In the genomic region with DNA sequence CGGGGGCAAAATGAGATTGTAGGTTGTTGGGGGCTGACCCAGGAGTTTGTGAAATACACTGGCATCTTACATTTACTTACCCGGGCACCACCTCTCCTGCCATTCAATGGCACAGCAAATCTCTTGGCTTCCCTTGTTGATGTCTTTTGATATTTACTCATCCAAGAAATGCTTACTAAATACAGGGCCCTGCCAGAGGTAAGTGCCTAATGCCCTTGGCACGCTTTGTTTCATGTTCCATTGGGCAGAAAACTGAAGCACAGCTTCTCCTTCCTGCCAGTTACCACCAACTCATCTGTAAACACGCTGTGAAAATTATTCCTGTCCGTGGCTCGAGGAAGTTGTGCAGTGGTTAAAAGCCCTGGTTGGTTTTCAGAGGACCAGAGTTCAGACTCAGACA, we compare ENCODE assay signal across 21 mouse cellular contexts. TPM values are rescaled to one million over a fixed set of nuclear protein-coding genes. Genes with fewer than 3 reads are reported as not detected.
DNase-seq lines count a peak whose midpoint lies in the region; ATAC-seq and TF ChIP-seq lines count a peak whose summit lies in the region.
"Had no signal": no experiment of that assay in that cellular context is flagged by ENCODE, and none has a peak within 500 bp of the region (broad histone marks: within the 10 kb centered on the region; RNA-seq: fewer than 3 reads in every experiment).

No protein-coding gene starts in this region.

- no peak for DNase-seq in forebrain, embryonic 11.5 days (ENCODE audit: low spot score)
- DNase-seq in liver, adult 2 months (ENCODE audit: extremely low read depth, low read depth, low spot score) = peak; percentile 90
- no peak for DNase-seq in liver, embryonic 11.5 days (ENCODE audit: low spot score)
- DNase-seq in adrenal gland, postnatal 4 days (ENCODE audit: low spot score in 2 of 2) = no peak
- DNase-seq: adrenal gland, adult 2 months; adrenal gland, postnatal 14 days; cerebellum, adult 18-20 months; cerebellum, adult 9-10 months; cerebellum, postnatal 14 days; gastrocnemius, postnatal 25 days; heart, adult 2 months had no signal

- no peak overlapping the region; the same call in 1 of the 2 replicates for H3K27ac ChIP-seq in forebrain, embryonic 13.5 days
- no peak overlapping the region for H3K27ac ChIP-seq in forebrain, embryonic 12.5 days
- H3K27ac ChIP-seq in forebrain, embryonic 16.5 days (ENCODE audit: low read length) = no peak overlapping the region
- H3K27ac ChIP-seq in forebrain, embryonic 11.5 days (ENCODE audit: low read depth, low read length) = no peak overlapping the region
- no peak overlapping the region for H3K27ac ChIP-seq in liver, adult 2 months (replicated peaks; ENCODE audit: insufficient read depth, low read depth, low read length)
- H3K27ac ChIP-seq in liver, embryonic 11.5 days (ENCODE audit: low read depth, low read length) = no peak overlapping the region
- H3K27ac ChIP-seq: heart, adult 2 months; heart, embryonic 10.5 days; hindbrain, embryonic 12.5 days; hindbrain, embryonic 15.5 days had no signal

- H3K4me2 ChIP-seq in forebrain, embryonic 13.5 days = no peak overlapping the region
- H3K4me2 ChIP-seq in forebrain, embryonic 12.5 days = no peak overlapping the region
- no peak overlapping the region for H3K4me2 ChIP-seq in forebrain, embryonic 16.5 days (ENCODE audit: low read length)
- H3K4me2 ChIP-seq in forebrain, embryonic 11.5 days (ENCODE audit: low read depth, low read length, severe bottlenecking) = no peak overlapping the region
- H3K4me2 ChIP-seq in liver, embryonic 11.5 days = no peak overlapping the region
- H3K4me2 ChIP-seq: hindbrain, embryonic 12.5 days; hindbrain, embryonic 15.5 days had no signal

- TF ChIP-seq POLR2A in liver, adult 2 months (IDR thresholded peaks at IDR 0.05; ENCODE audit: extremely low read depth, insufficient read depth, low read length) = no peak

- no peak overlapping the region for H3K9ac ChIP-seq in forebrain, embryonic 13.5 days
- H3K9ac ChIP-seq in forebrain, embryonic 12.5 days = no peak overlapping the region
- H3K9ac ChIP-seq in forebrain, embryonic 16.5 days (replicated peaks; ENCODE audit: low read depth, low read length) = no peak overlapping the region
- H3K9ac ChIP-seq in forebrain, embryonic 11.5 days (ENCODE audit: low read length) = no peak overlapping the region
- no peak overlapping the region for H3K9ac ChIP-seq in liver, adult 2 months (ENCODE audit: low read depth, low read length)
- no peak overlapping the region for H3K9ac ChIP-seq in liver, embryonic 11.5 days (ENCODE audit: low read depth, low read length)
- H3K9ac ChIP-seq: hindbrain, embryonic 12.5 days; hindbrain, embryonic 15.5 days had no signal

- H3K4me1 ChIP-seq in forebrain, embryonic 13.5 days = peaks cover 13% of the 10 kb centered on the region
- H3K4me1 ChIP-seq in forebrain, embryonic 12.5 days = 0 out of 2 replicates have a peak, but pooled peaks cover 5% of the 10 kb centered on the region
- peaks cover 5% of the 10 kb centered on the region; the same call in 1 of the 2 replicates for H3K4me1 ChIP-seq in forebrain, embryonic 16.5 days (replicated peaks; ENCODE audit: control insufficient read depth, insufficient read depth, low read length)
- H3K4me1 ChIP-seq in forebrain, embryonic 11.5 days (replicated peaks; ENCODE audit: control insufficient read depth, insufficient read depth, low read length) = no peaks in the 10 kb centered on the region
- H3K4me1 ChIP-seq in liver, adult 2 months (ENCODE audit: control insufficient read depth, insufficient read depth, low read length) = peaks cover 12% of the 10 kb centered on the region
- no peaks in the 10 kb centered on the region for H3K4me1 ChIP-seq in liver, embryonic 11.5 days (replicated peaks; ENCODE audit: control insufficient read depth, insufficient read depth, low read length)
- H3K4me1 ChIP-seq: hindbrain, embryonic 12.5 days; hindbrain, embryonic 15.5 days had no signal

- no peaks in the 10 kb centered on the region for H3K36me3 ChIP-seq in forebrain, embryonic 13.5 days (ENCODE audit: poor library complexity, severe bottlenecking)
- no peaks in the 10 kb centered on the region for H3K36me3 ChIP-seq in forebrain, embryonic 12.5 days (replicated peaks)
- H3K36me3 ChIP-seq in forebrain, embryonic 16.5 days (ENCODE audit: control insufficient read depth, insufficient read depth) = no peaks in the 10 kb centered on the region
- no peaks in the 10 kb centered on the region for H3K36me3 ChIP-seq in forebrain, embryonic 11.5 days (ENCODE audit: control insufficient read depth, insufficient read depth, low read length)
- H3K36me3 ChIP-seq in liver, adult 2 months (ENCODE audit: control insufficient read depth, insufficient read depth, low read length) = no peaks in the 10 kb centered on the region
- H3K36me3 ChIP-seq in liver, embryonic 11.5 days (ENCODE audit: control insufficient read depth, insufficient read depth, low read length) = no peaks in the 10 kb centered on the region
- H3K36me3 ChIP-seq: heart, embryonic 10.5 days; hindbrain, embryonic 12.5 days; hindbrain, embryonic 15.5 days had no signal

- H3K79me2 ChIP-seq in liver, adult 2 months (ENCODE audit: control insufficient read depth, insufficient read depth, low read length) = no peaks in the 10 kb centered on the region

- WGBS in forebrain, embryonic 13.5 days = 50% methylated on average over 6 of the region's 6 CpGs
- 69% methylated on average over 6 of the region's 6 CpGs for WGBS in forebrain, embryonic 12.5 days
- WGBS in forebrain, embryonic 16.5 days = 35% methylated on average over 6 of the region's 6 CpGs
- 78% methylated on average over 6 of the region's 6 CpGs for WGBS in forebrain, embryonic 11.5 days
- WGBS in liver, adult 2 months = 18% methylated on average over 6 of the region's 6 CpGs
- 60% methylated on average over 6 of the region's 6 CpGs for WGBS in liver, embryonic 11.5 days

- no peak for TF ChIP-seq CTCF in liver, adult 2 months (IDR thresholded peaks at IDR 0.05; ENCODE audit: low read depth, low read length)

- H3K27me3 ChIP-seq in forebrain, embryonic 13.5 days = no peaks in the 10 kb centered on the region
- no peaks in the 10 kb centered on the region for H3K27me3 ChIP-seq in forebrain, embryonic 12.5 days
- no peaks in the 10 kb centered on the region for H3K27me3 ChIP-seq in forebrain, embryonic 16.5 days (replicated peaks; ENCODE audit: control insufficient read depth, insufficient read depth, low read length)
- no peaks in the 10 kb centered on the region for H3K27me3 ChIP-seq in forebrain, embryonic 11.5 days (ENCODE audit: control insufficient read depth, insufficient read depth, low read length)
- no peaks in the 10 kb centered on the region for H3K27me3 ChIP-seq in liver, adult 2 months (ENCODE audit: control insufficient read depth, insufficient read depth, low read length)
- H3K27me3 ChIP-seq in liver, embryonic 11.5 days (replicated peaks; ENCODE audit: control insufficient read depth, insufficient read depth, low read length) = no peaks in the 10 kb centered on the region
- H3K27me3 ChIP-seq: hindbrain, embryonic 12.5 days; hindbrain, embryonic 15.5 days had no signal

- peak; percentile 36 for ATAC-seq in forebrain, embryonic 13.5 days
- ATAC-seq in forebrain, embryonic 12.5 days (ENCODE audit: low FRiP score) = no peak
- ATAC-seq in forebrain, embryonic 16.5 days = peak; percentile 68
- ATAC-seq in forebrain, embryonic 11.5 days (replicated peaks; ENCODE audit: low FRiP score) = no peak
- no peak for ATAC-seq in liver, embryonic 11.5 days (replicated peaks; ENCODE audit: low FRiP score)
- ATAC-seq: intestine, postnatal 0 days had no signal

- no peaks in the 10 kb centered on the region for H3K9me3 ChIP-seq in forebrain, embryonic 13.5 days (replicated peaks)
- H3K9me3 ChIP-seq in forebrain, embryonic 12.5 days = no peaks in the 10 kb centered on the region
- no peaks in the 10 kb centered on the region for H3K9me3 ChIP-seq in forebrain, embryonic 16.5 days (ENCODE audit: control insufficient read depth, low read length)
- H3K9me3 ChIP-seq in forebrain, embryonic 11.5 days (ENCODE audit: control insufficient read depth, low read length) = no peaks in the 10 kb centered on the region
- H3K9me3 ChIP-seq in liver, embryonic 11.5 days (ENCODE audit: control insufficient read depth, low read length) = no peaks in the 10 kb centered on the region
- H3K9me3 ChIP-seq: heart, embryonic 10.5 days; hindbrain, embryonic 12.5 days; hindbrain, embryonic 15.5 days had no signal

- no peak overlapping the region for H3K4me3 ChIP-seq in forebrain, embryonic 13.5 days
- no peak overlapping the region for H3K4me3 ChIP-seq in forebrain, embryonic 12.5 days (replicated peaks)
- no peak overlapping the region for H3K4me3 ChIP-seq in forebrain, embryonic 16.5 days (replicated peaks; ENCODE audit: low read length)
- no peak overlapping the region for H3K4me3 ChIP-seq in forebrain, embryonic 11.5 days (ENCODE audit: low read depth, low read length)
- H3K4me3 ChIP-seq in liver, adult 2 months (ENCODE audit: insufficient read depth, low read depth, low read length) = no peak overlapping the region
- no peak overlapping the region for H3K4me3 ChIP-seq in liver, embryonic 11.5 days (ENCODE audit: low read depth, low read length)
- H3K4me3 ChIP-seq: heart, adult 2 months; heart, embryonic 10.5 days; hindbrain, embryonic 12.5 days; hindbrain, embryonic 15.5 days had no signal

RNA-seq across cellular contexts. Expression of gene Gpr39, which starts 39.4 kb away (rescaled TPM):
- 0.08 TPM in 1 of 2 replicates, not detected in the other for polyA plus RNA-seq in forebrain, embryonic 13.5 days (2015; fragmentation: Nextera tagmentation; extraction: Ambion mirVana)
- polyA plus RNA-seq in forebrain, embryonic 12.5 days (2016; fragmentation: Nextera tagmentation; extraction: Ambion mirVana) = not detected in 2 replicates
- 0.10 TPM in 1 of 2 replicates, not detected in the other for polyA plus RNA-seq in forebrain, embryonic 16.5 days (2015; fragmentation: Nextera tagmentation; extraction: Ambion mirVana)
- polyA plus RNA-seq in forebrain, embryonic 11.5 days (2014; fragmentation: Nextera tagmentation; extraction: Ambion mirVana) = not detected in 2 replicates
- total RNA-seq in liver, adult 2 months (2014; rRNA removed) = 3.6 and 3.7 TPM in 2 replicates
- 5.2 and 5.7 TPM in 2 replicates for polyA plus RNA-seq in liver, adult 2 months (2012; rRNA removed)
- 3.7 and 4.9 TPM in 2 replicates for polyA plus RNA-seq in liver, embryonic 11.5 days (2014; fragmentation: Nextera tagmentation; extraction: Ambion mirVana)
- total RNA-seq in adrenal gland, postnatal 4 days (2021) = 1 to 10 TPM in 1 of 2 experiments, under 1 TPM in 1; 0.51 to 1.1 TPM
- total RNA-seq: gastrocnemius, adult 8-10 months; gastrocnemius, postnatal 25 days; hematopoietic stem cell, adult 5-6 weeks had no signal
- polyA plus RNA-seq: embryonic facial prominence, embryonic 11.5 days had no signal

Comparison
In these comparisons a context has a peak if more than half of its experiments do, and no peak if none do; other contexts are left out.
1. ATAC-seq: peak in forebrain, embryonic 13.5 days (single experiment) and forebrain, embryonic 16.5 days (single experiment); none in forebrain, embryonic 12.5 days (single experiment), forebrain, embryonic 11.5 days (single experiment) and liver, embryonic 11.5 days (single experiment).